Mouse (Mus musculus) spleen, postnatal 36 days (tissue): Measurements from ENCODE around the gene Akap7.
A peak's percentile ranks its signal among the peaks of the same experiment; 100 is the strongest.

ENCODE experiments used
- DNase-seq, 2 experiments: peaks; one replicate each; pipeline ENCODE4 v3.0.0; 2022; ENCODE audit warnings: low spot score in 2 of 2, mixed read lengths in 1 of 2

Gene Akap7

DNA sequence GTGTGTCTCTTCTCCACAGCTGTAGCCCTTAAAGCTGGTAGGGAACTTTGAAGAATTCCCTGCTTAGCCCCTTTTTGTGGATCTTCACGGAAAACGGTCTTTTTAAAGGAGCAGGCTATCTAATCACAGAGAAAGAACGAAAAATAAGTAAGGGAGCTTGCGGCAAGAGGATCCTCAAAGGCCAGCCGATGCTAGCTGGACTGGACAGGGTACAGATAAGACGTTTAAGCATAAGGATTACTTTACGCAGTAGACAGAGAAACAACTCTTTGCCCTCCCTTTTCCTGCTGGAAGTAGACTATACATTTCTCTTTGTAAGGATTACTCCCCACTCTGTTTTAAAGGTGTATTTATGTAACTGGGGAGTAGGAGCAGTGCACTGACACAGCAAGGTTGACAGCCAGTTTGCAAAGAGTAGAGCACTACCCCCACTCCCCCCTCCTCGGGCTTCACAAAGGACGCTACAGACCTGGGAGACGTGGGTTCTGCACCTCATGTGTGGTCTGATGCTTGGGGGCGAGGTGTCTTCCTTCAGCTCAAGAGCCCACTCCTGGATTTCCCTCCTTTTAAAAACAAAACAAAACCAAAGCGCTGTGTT is 9.9 kb downstream of the Akap7 start:
- DNase-seq = no peak

DNA sequence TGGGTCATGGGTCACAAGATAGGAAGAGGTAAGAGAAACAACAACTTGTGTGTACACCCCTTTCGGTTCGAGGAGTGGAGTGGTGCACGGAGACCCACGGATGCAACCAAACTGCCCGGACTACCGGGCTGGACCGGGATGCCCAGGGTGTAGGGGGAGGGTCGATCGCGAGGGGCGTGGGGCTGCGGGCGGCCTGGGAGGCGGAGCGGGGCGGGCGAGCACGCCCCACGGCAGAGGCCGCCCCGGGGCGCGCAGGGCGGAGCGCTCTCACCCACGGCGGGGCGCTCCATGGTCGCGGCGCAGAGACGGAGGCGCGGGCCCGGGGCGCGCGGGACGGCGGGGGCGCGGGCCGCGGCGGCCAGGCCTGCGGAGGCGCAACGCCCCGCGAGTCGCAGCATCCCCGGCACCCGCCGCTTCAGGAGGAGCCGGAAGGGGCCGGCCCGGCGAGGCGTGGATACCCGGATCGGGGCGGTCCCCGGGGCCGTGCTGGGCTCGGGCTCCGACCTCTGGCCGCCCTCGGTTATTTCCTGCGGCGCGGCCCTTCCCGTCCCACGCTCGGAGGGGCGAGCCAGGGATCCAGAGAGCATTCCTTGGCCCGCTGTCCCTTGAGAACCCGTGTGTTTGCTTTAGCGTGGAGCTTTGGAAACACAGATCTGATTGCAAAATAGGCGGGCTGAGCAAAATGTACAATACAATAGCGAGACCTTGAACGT is 10.9 kb downstream of the Akap7 start:
- DNase-seq = peak; percentile 79

DNA sequence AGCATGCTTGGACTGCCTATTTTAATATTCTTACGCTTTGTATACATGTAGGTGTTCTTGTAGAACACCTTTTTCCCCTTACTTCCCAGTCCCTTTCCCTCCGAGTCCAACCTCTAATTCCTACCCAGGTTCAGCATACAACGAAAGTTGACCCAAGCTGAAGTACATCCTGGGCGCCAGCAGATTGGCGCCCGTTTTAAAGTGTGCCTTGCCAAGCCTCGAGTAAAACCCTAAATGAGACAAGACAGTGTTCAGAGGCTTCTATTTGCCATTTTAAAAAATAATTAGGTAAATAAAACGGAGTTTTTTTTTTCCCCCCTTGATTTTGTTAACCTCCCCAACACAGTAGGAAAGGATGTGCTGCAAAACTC is 11.4 kb downstream of the Akap7 start:
- no peak for DNase-seq

DNA sequence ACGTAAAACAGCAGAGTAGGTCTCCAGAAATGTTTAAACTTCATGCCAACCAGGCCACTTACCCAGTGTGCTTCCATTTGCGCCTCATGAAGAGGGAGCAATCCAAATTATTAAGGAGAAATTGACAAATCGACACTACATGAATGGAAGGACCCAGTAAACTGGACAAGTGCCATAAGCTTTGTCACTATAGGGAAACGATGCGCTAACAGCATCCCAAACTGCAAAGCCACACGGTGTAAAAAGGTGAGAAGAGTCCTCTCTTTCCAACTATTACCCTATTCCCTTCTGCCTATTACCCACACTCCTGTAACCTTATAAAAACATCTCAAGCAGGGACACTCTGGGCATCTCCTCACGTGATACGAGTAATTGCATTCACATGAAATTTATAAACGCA is 11.8 kb downstream of the Akap7 start:
- DNase-seq = no peak

DNA sequence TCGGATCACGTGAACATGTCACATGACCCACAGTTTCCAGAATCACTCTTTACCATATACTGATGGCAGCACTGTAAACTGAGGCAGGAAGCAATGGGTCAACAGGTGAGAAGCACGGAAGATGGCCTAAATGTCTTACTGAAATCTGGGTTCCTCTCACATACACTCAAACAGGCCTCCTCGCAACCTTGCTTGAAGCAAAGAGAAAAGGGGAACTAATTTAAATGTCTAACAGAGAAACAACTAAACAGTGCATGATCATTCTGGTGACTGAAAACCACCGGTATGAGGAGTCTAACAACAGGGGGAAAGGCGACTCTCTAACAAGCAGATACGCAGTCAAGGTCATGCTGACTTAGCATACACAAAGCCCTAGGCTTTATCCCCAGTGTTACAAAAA is 12.7 kb downstream of the Akap7 start:
- peak in 1 of 2 experiments; percentile 2 for DNase-seq

DNA sequence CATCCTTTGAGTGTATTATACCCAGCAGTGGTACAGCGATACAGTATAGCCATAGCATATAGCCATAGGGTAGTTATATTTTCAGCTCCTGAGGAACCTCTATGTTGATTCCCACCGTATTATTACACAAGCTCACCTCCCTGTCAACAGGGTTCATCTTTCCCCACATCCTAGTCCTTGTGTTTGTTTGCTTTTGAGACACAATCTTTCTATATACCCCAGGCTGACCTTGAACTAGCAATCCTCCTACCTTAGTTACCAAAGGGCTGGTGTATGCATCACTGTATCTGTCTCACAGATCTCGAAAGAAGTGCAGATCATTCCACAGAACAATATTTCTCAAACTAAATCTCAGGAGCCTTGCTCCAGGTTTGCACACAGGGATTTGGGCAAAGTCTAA is 13.9 kb downstream of the Akap7 start:
- no peak for DNase-seq

DNA sequence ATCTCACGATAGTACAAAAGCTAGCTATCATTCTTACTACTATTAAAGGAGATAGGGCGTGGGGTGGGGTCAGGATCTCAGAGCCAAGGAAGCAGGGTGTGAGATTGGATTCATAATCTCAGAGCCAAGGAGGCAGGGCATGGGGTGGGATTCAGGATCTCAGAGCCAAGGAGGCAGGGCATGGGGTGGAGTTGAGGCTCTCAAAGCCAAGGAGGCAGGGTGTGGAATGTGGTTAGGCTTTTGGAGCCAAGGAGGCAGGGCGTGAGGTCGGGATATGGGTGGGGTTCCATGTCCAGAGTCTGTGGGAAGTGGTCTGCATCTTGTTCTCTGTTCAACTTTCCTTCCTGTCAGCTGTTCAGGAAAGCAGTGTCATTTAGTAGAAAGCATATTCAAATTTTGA is 16.6 kb downstream of the Akap7 start:
- no peak for DNase-seq

DNA sequence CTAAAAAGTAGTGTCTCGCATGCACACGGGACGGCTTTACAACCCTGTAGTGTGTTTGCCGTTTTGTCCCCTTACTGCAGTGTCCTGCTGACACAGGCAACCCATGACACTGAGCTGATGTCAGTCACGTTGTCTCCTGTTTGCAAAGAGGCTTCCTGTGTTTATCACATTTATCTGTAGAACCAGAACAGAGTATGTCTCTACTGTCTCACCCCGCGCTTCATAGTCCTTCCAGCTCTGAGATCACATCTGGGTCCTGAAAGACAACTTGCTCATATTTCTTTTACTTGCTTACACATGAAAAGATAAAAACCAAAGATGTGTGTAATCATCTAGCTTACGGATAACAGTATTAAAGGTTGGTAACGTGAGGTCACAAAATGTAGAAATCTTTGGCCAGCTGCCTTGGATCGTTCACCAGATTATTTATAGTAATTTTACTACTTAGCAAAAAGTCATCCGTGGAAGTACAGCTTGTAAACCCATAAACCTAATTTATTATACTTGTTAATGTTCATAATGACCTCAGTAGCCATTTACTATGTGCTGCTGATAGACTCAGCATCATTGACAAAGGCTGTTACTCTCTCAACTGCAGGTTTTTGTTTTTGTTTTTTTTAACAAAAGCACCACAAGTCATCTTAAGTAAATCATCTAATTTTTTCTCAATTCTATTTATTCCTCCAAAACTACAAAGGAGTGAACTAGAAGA is 22.4 kb downstream of the Akap7 start:
- no peak for DNase-seq

DNA sequence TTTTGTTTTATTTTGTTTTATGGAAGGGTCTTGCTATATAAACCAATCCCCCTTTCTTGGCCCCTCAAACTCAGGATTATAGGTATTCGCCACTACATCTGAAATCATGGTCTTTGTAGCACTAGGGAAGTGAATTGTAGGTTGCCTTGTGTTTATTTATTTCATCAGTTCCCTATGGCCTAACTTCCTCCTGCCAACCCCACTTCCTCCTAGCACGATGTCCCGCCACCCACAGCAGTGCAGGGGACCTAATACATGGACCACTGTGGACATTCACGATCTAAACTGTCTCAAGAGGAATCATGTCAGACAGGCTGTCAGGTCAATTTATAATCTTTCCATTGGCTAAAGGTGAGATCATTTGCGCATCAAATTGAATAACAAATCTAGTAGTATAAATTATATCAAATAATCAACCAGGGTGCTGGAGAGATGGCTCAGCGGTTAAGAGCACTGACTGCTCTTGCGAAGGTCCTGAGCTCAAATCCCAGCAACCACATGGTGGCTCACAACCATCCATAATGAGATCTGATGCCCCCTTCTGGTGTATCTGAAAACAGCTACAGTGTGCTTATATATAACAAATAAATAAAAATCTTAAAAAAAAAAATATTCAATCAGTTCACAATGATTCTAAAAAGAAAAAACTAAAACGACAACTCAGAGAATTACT is 23.1 kb downstream of the Akap7 start:
- no peak for DNase-seq

DNA sequence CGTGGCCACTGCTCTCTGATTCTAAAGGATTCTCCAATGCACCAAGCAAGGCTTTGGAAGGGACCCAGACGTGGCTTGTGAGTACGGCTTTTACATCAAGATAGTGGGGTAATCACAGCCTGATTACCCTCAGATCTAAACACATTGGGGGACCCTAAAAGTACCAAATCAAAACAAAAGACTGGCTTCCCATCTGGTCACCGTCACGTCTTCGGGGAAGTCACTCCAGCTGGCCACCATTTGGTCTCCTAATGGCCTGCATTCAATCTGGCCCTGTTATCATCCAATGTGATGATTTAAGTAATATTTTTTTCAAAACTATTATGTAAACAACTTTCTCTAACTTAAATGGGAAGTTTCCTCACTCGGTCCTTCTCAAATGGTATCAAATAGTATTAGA is 24.3 kb downstream of the Akap7 start:
- DNase-seq = no peak

DNA sequence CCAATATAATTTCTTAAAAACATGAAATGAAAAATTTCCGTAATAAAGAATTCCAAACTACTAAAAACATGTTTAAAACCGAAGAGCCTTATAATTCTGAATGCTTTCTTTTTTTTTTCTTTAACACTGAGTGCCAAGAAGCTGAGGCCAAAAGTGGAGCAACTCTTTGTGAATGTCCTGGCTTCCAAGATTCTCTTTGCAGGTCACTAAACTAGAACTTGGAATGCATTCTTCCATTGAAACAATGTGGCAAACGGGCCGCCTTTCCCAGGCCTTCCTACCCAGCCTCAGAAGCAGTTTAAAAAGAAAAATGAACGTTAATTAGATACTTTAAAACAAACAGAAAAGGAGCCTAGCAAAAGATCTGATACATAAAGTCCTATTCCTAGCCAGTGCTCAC is 27.5 kb downstream of the Akap7 start:
- DNase-seq = no peak

DNA sequence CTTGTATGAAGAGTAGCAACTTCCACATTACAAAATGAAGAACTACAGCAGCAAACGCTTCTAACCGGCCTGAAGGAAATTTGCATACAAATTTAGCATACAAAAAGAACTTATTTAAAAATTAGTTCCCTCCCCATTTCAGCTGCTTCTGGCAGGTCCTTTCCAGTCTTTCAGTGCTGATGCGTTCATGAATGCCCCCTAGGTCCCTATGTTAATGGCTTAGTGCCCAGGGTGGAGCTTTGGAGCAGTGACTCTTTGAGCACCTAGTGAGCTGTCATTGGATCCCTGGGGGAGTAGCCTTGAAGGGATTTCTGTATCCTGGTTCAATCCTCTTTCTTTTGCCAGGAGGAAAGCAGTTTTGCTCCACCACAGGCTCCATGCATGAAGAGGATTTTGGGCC is 28.3 kb downstream of the Akap7 start:
- no peak for DNase-seq

DNA sequence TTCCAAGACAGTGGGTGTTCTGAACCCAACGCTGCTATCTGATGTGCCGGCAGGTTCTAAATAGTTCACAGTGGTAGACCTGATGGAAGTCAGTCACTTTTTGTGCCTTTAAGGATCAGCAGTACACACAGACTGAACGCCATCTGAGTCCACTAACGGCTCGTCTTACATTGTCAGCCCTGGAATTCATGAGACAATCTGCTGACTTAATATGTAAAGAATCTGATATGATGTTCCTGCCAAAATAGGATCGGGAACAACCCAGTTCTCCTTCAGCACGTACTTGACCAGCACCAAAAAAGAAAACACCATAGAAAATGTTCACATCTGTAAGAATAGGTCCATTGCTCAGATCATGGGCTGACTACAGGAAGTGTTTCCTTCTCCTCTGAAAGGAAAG is 32.2 kb downstream of the Akap7 start:
- no peak for DNase-seq

DNA sequence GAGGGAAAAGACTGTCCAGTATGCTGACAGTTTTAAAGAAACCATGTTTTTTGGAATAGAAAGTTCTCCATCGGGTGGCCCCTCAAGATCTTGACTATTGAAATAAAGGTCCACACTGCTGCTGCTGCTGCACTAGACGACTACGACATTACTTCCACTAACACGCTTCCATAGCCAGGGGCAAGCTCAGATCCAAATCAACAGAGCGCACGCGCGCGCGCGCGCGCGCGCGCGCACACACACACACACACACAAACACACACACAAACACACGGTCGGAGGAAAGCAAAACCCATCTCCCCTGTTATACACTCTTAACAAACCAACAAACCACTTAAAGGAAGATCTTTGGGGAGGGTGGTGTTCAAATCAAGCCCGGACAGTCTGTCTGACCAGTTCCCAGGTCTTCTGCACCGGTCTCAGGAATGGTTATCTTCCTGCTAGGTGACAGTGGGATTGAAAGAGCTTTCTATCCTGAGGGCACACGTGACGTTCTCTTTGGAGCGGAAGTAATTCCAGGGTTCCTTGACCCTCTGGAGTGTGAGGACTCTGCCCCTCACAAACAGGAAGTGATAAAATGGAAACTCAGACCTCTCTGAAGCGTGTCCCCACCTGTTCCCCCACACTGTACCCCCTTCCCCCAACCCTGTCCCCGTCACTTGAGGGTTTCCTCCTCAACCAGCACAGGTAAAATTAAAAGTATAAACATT is 32.9 kb downstream of the Akap7 start:
- no peak for DNase-seq

DNA sequence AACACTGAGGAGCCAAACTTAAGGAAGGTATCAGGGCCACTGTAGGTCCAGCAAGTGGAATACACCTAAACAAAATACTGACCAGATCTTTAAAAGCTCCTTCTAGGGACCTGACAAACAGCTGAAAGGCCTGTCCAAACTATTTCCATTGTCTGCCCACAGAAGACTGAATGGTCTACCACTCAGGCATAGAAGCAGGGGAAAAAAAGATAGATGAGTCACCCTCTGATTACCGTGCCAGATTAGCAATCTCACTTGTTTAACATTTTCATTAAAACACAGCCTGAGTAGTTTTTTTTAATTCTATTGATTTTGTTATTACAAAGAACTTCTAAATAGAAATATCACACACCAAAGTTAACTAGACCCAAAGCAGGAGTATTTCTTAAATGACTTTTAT is 33.9 kb downstream of the Akap7 start:
- no peak for DNase-seq

DNA sequence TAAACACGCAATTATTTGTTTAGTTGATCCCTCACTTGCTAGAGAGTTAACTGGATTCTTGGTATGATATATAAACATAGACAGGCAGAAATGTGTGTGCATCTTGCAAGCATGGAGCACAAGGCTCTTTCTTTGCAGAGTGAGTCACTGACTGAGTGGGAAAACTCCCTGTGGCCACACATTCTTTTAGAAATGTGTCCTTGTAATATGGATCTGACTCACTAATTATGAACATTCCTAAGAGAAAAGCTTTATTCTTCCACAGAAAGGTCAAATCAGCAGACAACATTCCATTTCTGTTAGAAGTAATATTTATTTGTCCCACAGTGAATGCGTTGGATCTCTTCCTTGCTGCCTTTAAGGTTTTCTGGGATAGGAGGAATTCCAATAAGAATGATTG is 35.9 kb downstream of the Akap7 start:
- DNase-seq = no peak

DNA sequence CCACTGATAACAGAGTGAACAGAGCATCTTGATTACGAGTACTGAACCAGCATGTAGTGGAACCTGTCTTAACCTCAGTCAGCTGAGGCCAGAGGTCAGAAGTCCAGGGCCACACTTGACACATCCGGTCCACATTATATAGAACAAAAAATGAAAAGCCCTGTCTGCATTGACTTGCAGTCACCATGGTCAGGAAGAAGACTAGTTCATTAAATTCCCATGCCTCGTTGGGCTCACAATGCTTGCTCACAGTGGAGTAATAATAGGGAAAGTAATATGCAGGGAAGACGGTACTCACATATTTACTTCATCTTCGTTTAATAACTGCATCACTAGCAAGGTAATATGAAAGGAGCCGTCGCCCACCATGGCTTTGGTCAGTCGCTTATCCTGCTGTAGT is 36.5 kb downstream of the Akap7 start:
- DNase-seq = no peak

DNA sequence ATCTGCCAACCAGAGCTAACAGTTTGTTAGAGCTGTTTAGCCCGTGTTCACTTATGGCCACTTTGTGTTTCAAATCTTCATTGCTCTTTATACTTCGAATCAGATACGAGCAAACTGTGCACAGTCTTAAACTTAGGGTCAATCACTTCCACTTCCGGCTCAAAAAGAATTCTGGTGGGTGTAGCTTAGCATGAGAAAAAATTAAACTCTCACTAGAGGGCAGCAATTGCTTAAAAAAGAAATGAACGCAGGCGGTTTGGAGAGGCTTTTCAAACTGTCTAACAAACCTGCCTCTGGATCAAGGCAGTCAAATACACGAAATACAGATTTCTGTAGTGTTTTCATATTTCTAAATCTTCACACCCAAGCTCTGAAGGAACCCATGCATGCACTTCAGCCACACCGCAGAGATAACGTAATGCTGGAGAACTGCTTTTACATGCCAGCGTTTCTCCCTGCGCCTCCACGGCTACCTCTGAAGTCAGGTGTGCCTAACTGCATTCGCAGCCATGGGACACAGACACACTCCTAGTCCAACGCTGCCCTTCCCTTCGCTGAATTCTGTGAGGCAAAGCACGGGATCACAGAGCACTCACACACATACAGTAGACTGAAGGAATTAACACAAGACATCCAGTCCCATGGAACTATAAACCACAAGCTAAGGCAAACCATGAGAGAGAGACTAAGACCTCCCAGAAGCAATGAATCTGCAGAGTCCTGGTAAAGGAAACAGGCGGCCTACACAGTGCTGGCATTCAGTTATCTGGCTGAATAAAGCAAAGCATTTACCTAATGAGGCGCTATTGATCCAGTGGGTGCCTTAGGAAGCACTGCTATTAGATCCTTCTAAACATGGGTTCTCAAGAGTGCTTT is 39.0 kb downstream of the Akap7 start:
- peak; percentile 43 to 69 for DNase-seq

DNA sequence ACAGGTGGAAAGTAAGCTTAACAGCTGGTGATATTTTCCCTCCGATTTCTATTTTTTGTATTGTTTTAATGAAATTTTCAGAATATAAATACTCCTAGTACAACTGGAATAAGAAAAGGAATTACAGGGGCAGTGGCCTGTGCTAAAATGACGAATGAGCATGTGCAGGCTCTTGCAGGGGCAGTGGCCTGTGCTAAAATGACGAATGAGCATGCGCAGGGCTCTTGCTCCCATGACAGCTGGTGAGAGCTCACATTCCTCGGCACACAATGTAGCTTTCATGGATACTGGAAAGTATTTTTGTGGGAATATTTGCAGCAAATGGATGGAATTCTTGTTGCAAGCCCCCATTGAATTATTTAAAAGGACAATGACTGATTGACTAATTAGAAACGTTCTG is 46.5 kb downstream of the Akap7 start:
- no peak for DNase-seq

DNA sequence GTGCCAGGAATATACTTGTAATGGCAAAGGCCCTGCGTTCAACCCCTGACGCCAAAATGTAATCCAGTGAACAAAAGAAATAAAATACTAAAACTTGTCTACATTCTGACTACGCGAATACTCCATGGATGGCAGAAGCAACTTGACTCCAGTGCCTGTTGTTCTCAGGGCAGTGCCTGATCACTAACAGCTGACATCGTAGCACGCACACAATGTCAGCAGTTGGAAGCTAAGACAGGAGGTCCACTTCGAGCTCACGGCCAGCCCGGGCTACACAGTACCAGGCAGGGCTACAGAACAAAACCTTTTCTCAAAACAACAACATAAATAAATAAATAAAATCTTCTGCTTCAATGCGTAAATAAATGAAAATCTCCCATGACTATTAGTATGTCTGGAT is 46.9 kb downstream of the Akap7 start:
- DNase-seq = no peak

DNA sequence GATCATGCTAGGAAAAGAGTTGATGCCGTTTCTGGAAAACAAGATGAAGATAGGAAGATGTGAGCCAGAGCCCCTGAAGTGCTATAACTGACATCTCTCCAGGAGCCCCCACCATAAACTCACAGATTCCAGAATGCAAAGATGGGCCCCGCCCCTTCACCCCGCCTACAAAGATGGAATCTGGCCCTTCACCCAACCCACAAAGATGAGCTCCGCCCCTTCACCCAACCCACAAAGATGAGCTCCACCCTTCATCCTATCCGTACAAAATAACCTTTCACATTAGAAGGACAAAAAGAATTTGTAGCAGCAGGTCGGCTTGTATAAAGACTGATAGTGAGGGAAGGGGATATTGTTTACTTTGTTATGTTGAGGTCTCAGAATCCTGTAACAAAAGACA is 49.5 kb downstream of the Akap7 start:
- peak in 1 of 2 experiments; percentile 7 for DNase-seq
